Mouse (Mus musculus) heart, postnatal 0 days (tissue): Measurements from ENCODE around the gene Baz2b. TPM values are rescaled to one million over a fixed set of nuclear protein-coding genes. Genes with fewer than 3 reads are reported as not detected.

Experiments
- ATAC-seq: fragments of 200-750 bp; cut with Nextera tagmentation; 2 replicates; pipeline ENCODE4 v1.8.0; 2017; ENCODE audit warnings: low read depth, moderate number of reproducible peaks, moderate library complexity; ENCODE audit not compliant: insufficient read depth
- DNase-seq: peaks from one replicate; pipeline ENCODE4 v3.0.0-alpha.2; 2016; ENCODE audit warnings: low spot score
- H3K27ac ChIP-seq: fragments of 300-500 bp; sonication (generic); 2 replicates; pipeline ENCODE4 v1.5.1; 2014; ENCODE audit warnings: low read depth, mild to moderate bottlenecking
- H3K27me3 ChIP-seq: fragments of 300-500 bp; sonication (generic); 2 replicates; pipeline ENCODE4 v1.6.1; 2014; ENCODE audit warnings: low read length, mixed read lengths; ENCODE audit not compliant: control insufficient read depth, insufficient read depth
- H3K36me3 ChIP-seq: fragments of 300-500 bp; sonication (generic); replicated peaks from 2 replicates; pipeline ENCODE4 v1.6.1; 2014; ENCODE audit warnings: low read length, mixed read lengths; ENCODE audit not compliant: control insufficient read depth, insufficient read depth
- H3K4me1 ChIP-seq: fragments of 300-500 bp; sonication (generic); 2 replicates; pipeline ENCODE4 v1.6.1; 2014; ENCODE audit warnings: antibody characterized with exemption; ENCODE audit not compliant: control insufficient read depth, insufficient read depth
- H3K4me2 ChIP-seq: fragments of 300-500 bp; sonication (generic); 2 replicates; pipeline ENCODE4 v1.6.1; 2014; ENCODE audit warnings: low read depth, mild to moderate bottlenecking, low read length, moderate library complexity
- H3K4me3 ChIP-seq: fragments of 300-500 bp; sonication (generic); 2 replicates; pipeline ENCODE4 v1.5.1; 2014; ENCODE audit warnings: low read depth, low read length
- H3K9ac ChIP-seq: fragments of 300-500 bp; sonication (generic); replicated peaks from 2 replicates; pipeline ENCODE4 v1.6.1; 2014; ENCODE audit warnings: low read depth, low read length, mixed read lengths
- H3K9me3 ChIP-seq: fragments of 300-500 bp; sonication (generic); replicated peaks from 2 replicates; pipeline ENCODE4 v1.6.1; 2016; ENCODE audit warnings: low read length; ENCODE audit not compliant: control insufficient read depth
- CTCF ChIP-seq: IDR thresholded peaks from 2 replicates; pipeline ENCODE4 v1.5.1; 2016; ENCODE audit warnings: antibody characterized with exemption, control low read depth, low read depth
- EP300 ChIP-seq: IDR thresholded peaks from 2 replicates; pipeline ENCODE4 v1.6.1; 2016; ENCODE audit warnings: antibody characterized with exemption, low read depth
- WGBS: fragments of 180-500 bp; shearing (Covaris S2); extraction: QIAGEN DNeasy Blood & Tissue Kit; methylation state at CpG from one replicate; pipeline ENCODE4 v1.1.7; 2014; 5-methylcytosine and 5-hydroxymethylcytosine counted together
- polyA plus RNA-seq: library from polyadenylated mRNA; unstranded; fragments of >200 nt; fragmentation: Nextera tagmentation; extraction: Ambion mirVana; gene quantifications from 2 replicates; pipeline ENCODE4 v1.2.1, GENCODE M21; 2015
- total RNA-seq: library from RNA; depleted of rRNA; stranded (reverse); fragments of >200 nt; gene quantifications from 2 replicates; pipeline ENCODE4 v1.2.3, GENCODE M21; 2014; ENCODE audit warnings: low replicate concordance

Baz2b gene
- total and polyA plus RNA-seq, 2 experiments from 2014 or later, result 40.3 to 46.2 TPM

GRCm38 (mm10) chr2:60209122-60209611, 472 bp downstream of the Baz2b start:
- Histone ChIP-seq H3K9ac (peak overlapping the region; percentile 98), H3K9me3 (no peaks in the 10 kb centered on the region), H3K27ac (peak overlapping the region; percentile 93), H3K27me3 (no peaks in the 10 kb centered on the region), H3K4me3 (peak overlapping the region; percentile 91), H3K4me1 (peaks cover 32% of the 10 kb centered on the region), H3K36me3 (peaks cover 22% of the 10 kb centered on the region), H3K4me2 (peak overlapping the region; percentile 81)
- DNase-seq, result peak; percentile 57
- ATAC-seq, result peak; percentile 49
- TF ChIP-seq CTCF, result no peak
- no peak for TF ChIP-seq EP300
- 1% methylated on average over 30 of the region's 35 CpGs for WGBS

- H3K27ac ChIP-seq, result no peak overlapping the region
- WGBS, result 90% methylated on average over 6 of the region's 6 CpGs
- peaks cover 19% of the 10 kb centered on the region for H3K36me3 ChIP-seq
- ATAC-seq, result no peak
- H3K9me3 ChIP-seq, result no peaks in the 10 kb centered on the region
- no peak overlapping the region for H3K4me2 ChIP-seq
- no peaks in the 10 kb centered on the region for H3K27me3 ChIP-seq
- H3K9ac ChIP-seq, result no peak overlapping the region
- peaks cover 7% of the 10 kb centered on the region; the same call in 1 of the 2 replicates for H3K4me1 ChIP-seq
- TF ChIP-seq CTCF (no peak), EP300 (no peak)
- DNase-seq, result no peak
- no peak overlapping the region for H3K4me3 ChIP-seq
Observed at GRCm38 (mm10) chr2:60205795-60206194, 3.8 kb downstream of the Baz2b start.

- H3K27ac ChIP-seq, result no peak overlapping the region
- WGBS, result 82% methylated on average over 6 of the region's 6 CpGs
- no peak overlapping the region for H3K9ac ChIP-seq
- H3K9me3 ChIP-seq, result no peaks in the 10 kb centered on the region
- peaks cover 7% of the 10 kb centered on the region; the same call in 1 of the 2 replicates for H3K4me1 ChIP-seq
- H3K4me3 ChIP-seq, result no peak overlapping the region
- no peaks in the 10 kb centered on the region for H3K27me3 ChIP-seq
- H3K36me3 ChIP-seq, result peaks cover 19% of the 10 kb centered on the region
- DNase-seq, result no peak
- TF ChIP-seq CTCF (no peak), EP300 (no peak)
- no peak overlapping the region for H3K4me2 ChIP-seq
- no peak for ATAC-seq
Observed at GRCm38 (mm10) chr2:60204162-60204561, 5.5 kb downstream of the Baz2b start.

- WGBS, result 95% methylated on average over 4 of the region's 4 CpGs
Observed at GRCm38 (mm10) chr2:60203733-60204132, 5.9 kb downstream of the Baz2b start.

GRCm38 (mm10) chr2:60202900-60203530, 6.6 kb downstream of the Baz2b start:
- Histone ChIP-seq H3K27me3 (no peaks in the 10 kb centered on the region), H3K36me3 (peaks cover 19% of the 10 kb centered on the region), H3K9ac (no peak overlapping the region), H3K4me2 (no peak overlapping the region), H3K4me3 (no peak overlapping the region), H3K4me1 (peaks cover 4% of the 10 kb centered on the region; the same call in 1 of the 2 replicates), H3K27ac (no peak overlapping the region), H3K9me3 (no peaks in the 10 kb centered on the region)
- ATAC-seq (no peak), DNase-seq (no peak)
- 80% methylated on average over 8 of the region's 8 CpGs for WGBS
- TF ChIP-seq CTCF (no peak), EP300 (no peak)

More at GRCm38 (mm10) chr2:60203733-60204132, 5.9 kb downstream of the Baz2b start:
- H3K27ac ChIP-seq, result no peak overlapping the region
- no peak overlapping the region for H3K9ac ChIP-seq
- DNase-seq, result no peak
- no peak overlapping the region for H3K4me3 ChIP-seq
- peaks cover 7% of the 10 kb centered on the region; the same call in 1 of the 2 replicates for H3K4me1 ChIP-seq
- no peak overlapping the region for H3K4me2 ChIP-seq
- H3K27me3 ChIP-seq, result no peaks in the 10 kb centered on the region
- TF ChIP-seq CTCF (no peak), EP300 (no peak)
- no peak for ATAC-seq
- peaks cover 19% of the 10 kb centered on the region for H3K36me3 ChIP-seq
- H3K9me3 ChIP-seq, result no peaks in the 10 kb centered on the region
